Mouse (Mus musculus) forebrain, postnatal 0 days (tissue): ENCODE data around the gene Hist1h4j. TPM values are rescaled to one million over a fixed set of nuclear protein-coding genes. Genes with fewer than 3 reads are reported as not detected.
"Not testable (repeated sequence)": the region's sequence is repeated elsewhere in the genome, so short reads cannot be mapped to it uniquely, and the experiment has no call there.

Experiments
- ATAC-seq: fragments of 200-750 bp; cut with Nextera tagmentation; 2 replicates; pipeline ENCODE4 v1.8.0; 2017; ENCODE audit warnings: mild to moderate bottlenecking, moderate library complexity
- DNase-seq: peaks from one replicate; pipeline ENCODE4 v3.0.0-alpha.2; 2015
- H3K27ac ChIP-seq: fragments of 300-500 bp; sonication (generic); 2 replicates; pipeline ENCODE4 v1.5.1; 2014; ENCODE audit warnings: low read depth, mild to moderate bottlenecking, antibody characterized with exemption, low read length, moderate library complexity, mixed read lengths
- H3K27me3 ChIP-seq: fragments of 300-500 bp; sonication (generic); 2 replicates; pipeline ENCODE4 v1.6.1; 2014; ENCODE audit warnings: mild to moderate bottlenecking, low read length, mixed read lengths; ENCODE audit not compliant: insufficient read depth
- H3K36me3 ChIP-seq: fragments of 300-500 bp; sonication (generic); 2 replicates; pipeline ENCODE4 v1.6.1; 2014; ENCODE audit warnings: mild to moderate bottlenecking, moderate library complexity; ENCODE audit not compliant: insufficient read depth
- H3K4me1 ChIP-seq: fragments of 300-500 bp; sonication (generic); 2 replicates; pipeline ENCODE4 v1.6.1; 2014; ENCODE audit warnings: antibody characterized with exemption; ENCODE audit not compliant: insufficient read depth
- H3K4me2 ChIP-seq: fragments of 300-500 bp; sonication (generic); 2 replicates; pipeline ENCODE4 v1.6.1; 2014; ENCODE audit warnings: low read depth, mild to moderate bottlenecking, moderate library complexity
- H3K4me3 ChIP-seq: fragments of 300-500 bp; sonication (generic); 2 replicates; pipeline ENCODE4 v1.5.1; 2014; ENCODE audit warnings: low read depth, low read length, mixed read lengths
- H3K9ac ChIP-seq: fragments of 300-500 bp; sonication (generic); 2 replicates; pipeline ENCODE4 v1.6.1; 2014; ENCODE audit warnings: mild to moderate bottlenecking
- H3K9me3 ChIP-seq: fragments of 300-500 bp; sonication (generic); 2 replicates; pipeline ENCODE4 v1.6.1; 2016; ENCODE audit warnings: low read length
- CTCF ChIP-seq: sonication (generic); IDR thresholded peaks from 2 replicates; pipeline ENCODE4 v1.5.1; 2016; ENCODE audit warnings: antibody characterized with exemption, control low read depth, low read depth
- WGBS: fragments of 180-500 bp; shearing (Covaris S2); extraction: QIAGEN DNeasy Blood & Tissue Kit; methylation state at CpG from one replicate; pipeline ENCODE4 v1.1.7; 2014; 5-methylcytosine and 5-hydroxymethylcytosine counted together
- polyA plus RNA-seq: library from polyadenylated mRNA; unstranded; fragments of >200 nt; fragmentation: Nextera tagmentation; extraction: Ambion mirVana; gene quantifications from 2 replicates; pipeline ENCODE4 v1.2.1, GENCODE M21; 2015
- total RNA-seq: library from RNA; depleted of rRNA; stranded (reverse); fragments of >200 nt; gene quantifications from 2 replicates; pipeline ENCODE4 v1.2.3, GENCODE M21; 2014

Gene Hist1h4j
- total and polyA plus RNA-seq, 2 experiments from 2014 or later: 307 TPM; not detected in 1

DNA sequence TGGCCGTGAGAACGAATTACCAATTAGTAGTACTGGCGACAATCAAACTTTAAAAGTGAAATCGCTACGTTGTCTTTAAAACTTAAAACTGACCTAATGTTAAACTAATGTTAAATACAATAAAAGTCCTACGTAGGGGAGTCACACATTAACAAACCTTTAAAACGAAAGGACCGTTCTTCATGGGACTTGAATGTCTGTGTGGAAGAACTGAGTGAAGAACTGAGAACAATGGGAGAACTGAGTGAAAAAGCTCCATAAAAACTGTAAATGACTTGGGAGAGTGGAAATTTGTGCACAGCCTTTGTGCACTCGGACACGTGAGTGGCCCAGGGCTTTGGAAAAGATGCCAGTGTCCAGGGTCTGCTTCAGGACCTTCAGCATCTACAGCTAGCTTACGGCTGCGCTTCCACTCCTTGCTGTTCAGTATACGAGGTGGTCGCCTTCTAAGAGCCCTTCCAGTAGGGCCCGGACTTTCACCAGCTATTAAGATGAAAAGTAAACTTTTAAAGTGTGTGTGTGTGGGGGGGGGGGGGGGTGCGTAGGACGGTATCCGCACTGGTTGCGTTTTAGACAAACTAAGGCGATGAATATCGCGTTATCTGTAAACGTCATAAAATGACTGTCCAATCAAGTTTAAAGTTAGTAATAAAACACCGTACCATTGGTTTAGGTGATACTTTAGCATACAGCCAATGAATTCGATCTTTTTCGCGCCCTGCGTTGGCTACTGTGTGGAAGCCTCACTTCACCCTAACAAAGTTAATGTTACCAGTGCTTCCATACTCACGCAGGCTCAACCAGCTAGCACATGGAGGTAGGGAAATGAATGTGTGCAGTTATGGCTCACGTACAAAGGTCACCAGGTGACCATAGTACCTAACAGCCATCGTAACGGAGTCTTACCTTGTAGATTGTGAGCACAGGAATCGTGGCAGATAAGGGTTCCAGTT lies 44.2 kb downstream of the Hist1h4j start:
- TF ChIP-seq CTCF: no peak
- H3K36me3 ChIP-seq: no peaks in the 10 kb centered on the region
- peak overlapping the region; percentile 82 for H3K4me2 ChIP-seq
- peaks cover 22% of the 10 kb centered on the region for H3K4me1 ChIP-seq
- peak overlapping the region; percentile 45 for H3K4me3 ChIP-seq
- peak overlapping the region; percentile 57 for H3K27ac ChIP-seq
- 3% methylated on average over 33 of the region's 33 CpGs for WGBS
- H3K9ac ChIP-seq: peak overlapping the region; percentile 51
- DNase-seq: peak; percentile 89
- no peaks in the 10 kb centered on the region for H3K27me3 ChIP-seq
- ATAC-seq: peak; percentile 96
- no peaks in the 10 kb centered on the region for H3K9me3 ChIP-seq

DNA sequence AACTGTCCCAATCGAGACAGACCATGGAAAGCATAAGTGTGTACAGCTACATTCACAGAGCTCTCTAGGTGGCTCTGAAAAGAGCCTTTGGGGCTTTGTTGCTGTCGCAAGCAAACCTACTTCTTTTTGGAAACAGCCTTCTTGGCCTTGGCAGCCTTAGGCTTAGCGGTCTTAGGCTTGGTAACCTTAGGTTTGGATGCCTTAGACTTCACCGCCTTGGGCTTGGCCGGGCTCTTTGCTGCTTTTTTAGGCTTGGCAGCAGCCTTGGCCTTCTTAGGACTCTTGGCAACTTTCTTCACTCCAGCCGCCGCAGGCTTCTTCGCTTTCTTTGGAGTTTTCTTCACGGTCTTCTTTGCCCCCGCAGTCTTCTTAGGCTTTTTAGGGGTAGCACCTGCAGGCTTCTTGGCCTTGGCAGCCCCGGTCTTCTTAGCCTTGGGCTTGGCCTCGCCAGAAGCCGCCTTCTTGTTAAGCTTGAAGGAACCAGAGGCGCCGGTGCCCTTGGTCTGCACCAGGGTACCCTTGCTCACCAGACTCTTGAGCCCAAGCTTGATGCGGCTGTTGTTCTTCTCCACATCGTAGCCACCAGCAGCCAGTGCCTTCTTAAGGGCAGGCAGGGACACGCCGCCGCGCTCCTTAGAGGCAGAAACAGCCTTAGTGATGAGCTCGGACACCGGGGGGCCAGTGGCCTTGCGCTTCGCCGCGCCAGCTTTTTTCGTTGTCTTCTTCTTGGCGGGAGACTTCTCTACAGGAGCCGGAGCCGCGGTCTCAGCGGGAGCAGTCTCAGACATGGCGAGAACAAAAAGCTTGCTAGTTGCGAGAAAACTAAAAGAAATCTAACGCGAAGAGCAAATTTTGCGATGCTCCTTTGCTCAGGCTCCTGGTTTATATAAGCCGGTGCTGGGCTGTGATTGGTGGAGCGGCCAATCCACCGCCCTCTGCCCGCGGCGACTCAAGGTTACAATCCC lies 45.2 kb downstream of the Hist1h4j start, which contains the start of gene Hist1h1b:
TSS of gene Hist1h1b (minus strand) at position 859 of the 965 bp plus-strand sequence.
- peak; percentile 58 for DNase-seq
- Histone ChIP-seq H3K4me3 (peak within 1 kb of the TSS; percentile 45), H3K9me3 (no peaks in the 10 kb centered on the region), H3K27me3 (no peaks in the 10 kb centered on the region), H3K9ac (peak within 1 kb of the TSS; percentile 51), H3K4me2 (peak within 1 kb of the TSS; percentile 82), H3K27ac (peak within 1 kb of the TSS; percentile 57), H3K4me1 (peaks cover 22% of the 10 kb centered on the region), H3K36me3 (no peaks in the 10 kb centered on the region)
- no peak for TF ChIP-seq CTCF
- under 1% methylated on average over 44 of the region's 44 CpGs for WGBS
- no peak; the same call in 1 of the 2 replicates for ATAC-seq

DNA sequence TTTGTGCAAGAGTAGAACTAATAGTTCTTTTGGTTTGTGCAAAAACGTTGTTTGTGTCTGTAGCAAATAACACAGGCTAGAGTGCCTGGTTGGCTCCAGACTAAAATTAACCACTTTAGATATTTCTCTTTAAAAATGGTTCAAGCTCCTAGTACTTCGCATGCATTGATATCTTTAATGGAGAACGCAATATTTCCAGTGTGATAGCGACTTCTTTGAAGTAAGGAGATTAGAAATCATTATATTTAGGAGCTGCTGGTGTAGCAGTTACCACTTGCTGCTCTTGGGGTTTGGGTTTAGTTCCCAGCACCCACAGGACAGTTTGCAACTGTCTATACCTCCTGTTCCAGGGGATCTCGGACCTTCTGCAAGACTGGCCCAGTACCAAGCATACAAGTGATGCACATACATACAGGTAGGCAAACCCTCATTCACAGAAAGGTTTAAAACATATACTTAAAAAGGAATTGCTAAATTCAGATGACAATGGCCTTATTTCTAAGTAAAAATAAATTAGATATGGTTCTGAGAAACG lies 46.2 kb downstream of the Hist1h4j start:
- Histone ChIP-seq H3K27ac (no peak overlapping the region), H3K9ac (no peak overlapping the region), H3K4me3 (no peak overlapping the region), H3K36me3 (no peaks in the 10 kb centered on the region), H3K4me1 (peaks cover 25% of the 10 kb centered on the region), H3K9me3 (no peaks in the 10 kb centered on the region), H3K27me3 (no peaks in the 10 kb centered on the region), H3K4me2 (peak overlapping the region; percentile 82)
- no peak for TF ChIP-seq CTCF
- DNase-seq (no peak), ATAC-seq (no peak)
- 43% methylated on average over 6 of the region's 6 CpGs for WGBS

DNA sequence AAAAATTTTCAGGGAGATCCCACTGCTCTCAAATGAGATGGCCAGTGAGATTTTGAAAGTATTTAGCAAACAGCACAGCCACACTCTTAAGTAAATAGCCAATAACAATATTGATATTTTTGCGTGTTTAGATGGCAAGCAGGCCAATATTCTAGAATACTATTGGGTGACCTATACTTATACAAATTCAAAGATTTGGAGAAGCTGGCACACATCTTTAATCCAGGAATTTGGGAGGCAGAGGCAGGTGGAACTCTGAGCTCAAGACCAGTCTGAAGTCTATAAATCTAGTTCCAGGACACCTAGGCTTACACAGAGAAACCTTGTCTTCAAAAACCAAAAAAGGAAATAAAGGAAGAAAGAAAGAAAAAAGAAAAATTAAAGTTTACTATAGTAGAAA lies 46.8 kb downstream of the Hist1h4j start:
- DNase-seq (no peak), ATAC-seq (no peak)
- Histone ChIP-seq H3K4me3 (no peak overlapping the region), H3K9me3 (no peaks in the 10 kb centered on the region), H3K36me3 (no peaks in the 10 kb centered on the region), H3K4me1 (peaks cover 29% of the 10 kb centered on the region), H3K9ac (no peak overlapping the region), H3K27me3 (no peaks in the 10 kb centered on the region), H3K4me2 (no peak overlapping the region), H3K27ac (no peak overlapping the region)
- WGBS: 93% methylated on average over 1 of the region's 1 CpGs
- TF ChIP-seq CTCF: no peak

DNA sequence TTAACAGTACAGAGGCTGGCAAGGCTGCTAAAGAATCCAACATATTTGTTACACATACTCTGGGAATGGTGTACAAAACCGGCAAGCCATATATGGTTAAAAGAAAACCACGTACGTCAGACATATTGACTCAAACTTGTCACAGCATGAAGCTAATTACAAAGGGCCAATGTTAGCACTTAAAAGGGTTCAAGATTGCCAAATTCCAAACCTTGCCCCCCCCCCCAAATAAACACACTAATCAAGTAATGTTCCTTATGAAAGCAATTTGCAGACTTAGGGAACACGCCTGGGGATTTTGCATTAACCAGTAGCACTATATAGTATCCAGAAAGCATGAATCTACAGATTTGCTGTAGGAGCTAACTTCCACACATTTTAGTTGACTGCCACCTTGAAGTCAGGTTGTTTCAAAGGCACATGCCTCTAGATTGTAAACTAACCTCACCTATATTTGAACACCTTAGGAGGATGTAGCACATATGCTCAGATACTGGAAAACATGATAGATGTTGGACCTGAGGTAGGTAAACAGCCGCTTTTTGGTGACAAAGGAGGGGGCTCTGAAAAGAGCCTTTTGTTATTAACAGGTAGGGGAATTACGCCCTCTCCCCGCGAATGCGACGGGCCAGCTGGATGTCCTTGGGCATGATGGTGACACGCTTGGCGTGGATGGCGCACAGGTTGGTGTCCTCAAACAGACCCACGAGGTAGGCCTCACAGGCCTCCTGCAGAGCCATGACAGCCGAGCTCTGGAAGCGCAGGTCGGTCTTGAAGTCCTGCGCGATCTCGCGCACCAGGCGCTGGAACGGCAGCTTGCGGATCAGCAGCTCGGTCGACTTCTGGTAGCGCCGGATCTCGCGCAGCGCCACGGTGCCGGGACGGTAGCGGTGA lies 47.7 kb downstream of the Hist1h4j start:
- Histone ChIP-seq H3K9ac (peak overlapping the region; percentile 57), H3K4me3 (peak overlapping the region; percentile 39), H3K4me1 (peaks cover 29% of the 10 kb centered on the region), H3K4me2 (peak overlapping the region; percentile 76), H3K27ac (peak overlapping the region; percentile 60)
- DNase-seq (peak; percentile 30), ATAC-seq (peak; percentile 3; the same call in 1 of the 2 replicates)
- not testable (repeated sequence) for H3K27me3 ChIP-seq, H3K36me3 ChIP-seq, H3K9me3 ChIP-seq
- WGBS: under 1% methylated on average over 12 of the region's 35 CpGs

DNA sequence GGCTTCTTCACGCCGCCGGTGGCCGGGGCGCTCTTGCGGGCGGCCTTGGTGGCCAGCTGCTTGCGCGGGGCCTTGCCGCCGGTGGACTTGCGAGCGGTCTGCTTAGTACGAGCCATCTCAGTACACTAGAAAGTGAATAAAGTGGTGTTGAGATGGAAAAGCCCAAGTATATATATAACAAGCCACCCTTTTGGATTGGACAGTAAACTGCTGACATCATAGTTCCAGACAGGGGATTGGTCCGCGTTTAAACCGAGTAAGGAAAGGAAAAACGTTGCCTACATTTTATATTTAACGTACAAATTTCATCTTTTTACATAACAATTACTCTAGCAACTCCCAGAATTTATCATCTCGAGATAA lies 48.4 kb downstream of the Hist1h4j start, which contains the start of gene Hist1h3i:
TSS of gene Hist1h3i (minus strand) at position 116 of the 363 bp plus-strand sequence.
- 1% methylated on average over 13 of the region's 20 CpGs for WGBS
- H3K4me1 ChIP-seq: peaks cover 29% of the 10 kb centered on the region
- peak within 1 kb of the TSS; percentile 57 for H3K9ac ChIP-seq
- peak within 1 kb of the TSS; percentile 60 for H3K27ac ChIP-seq
- TF ChIP-seq CTCF: no peak
- DNase-seq (peak; percentile 89), ATAC-seq (peak; percentile 75)
- peak within 1 kb of the TSS; percentile 39 for H3K4me3 ChIP-seq
- no peaks in the 10 kb centered on the region for H3K9me3 ChIP-seq
- H3K36me3 ChIP-seq: no peaks in the 10 kb centered on the region
- peak within 1 kb of the TSS; percentile 76 for H3K4me2 ChIP-seq
- H3K27me3 ChIP-seq: no peaks in the 10 kb centered on the region
